Mouse (Mus musculus): ENCODE results near the gene Camk2d.

GRCm38 (mm10) chr3:126758398-126758797, 162.3 kb downstream of the Camk2d start:
- TF ChIP-seq CTCF (IDR thresholded peaks at IDR 0.05; ENCODE audit: extremely low read depth, insufficient read depth, insufficient read length, insufficient replicate concordance) (no peak), POLR2A (IDR thresholded peaks at IDR 0.05; ENCODE audit: low read depth, low read length) (no peak)

All from spleen, adult 2 months (tissue).